Comparison of ENCODE assay signal across 12 mouse cellular contexts in genomic region chr13:60299076-60299475, GRCm38 (mm10).
DNase-seq lines count a peak whose midpoint lies in the region; ATAC-seq lines count a peak whose summit lies in the region.
"Had no signal": no experiment of that assay in that cellular context is flagged by ENCODE, and none has a peak within 500 bp of the region (broad histone marks: within the 10 kb centered on the region; RNA-seq: fewer than 3 reads in every experiment).

No protein-coding gene starts in this region.

- peak; percentile 75 for DNase-seq in adrenal gland, adult 2 months
- no peak for DNase-seq in adrenal gland, adult 18-20 months (ENCODE audit: low spot score in 2 of 2)
- peak; percentile 22 for DNase-seq in kidney, postnatal 14 days
- DNase-seq in kidney, postnatal 4 days: no peak
- DNase-seq in adrenal gland, postnatal 14 days: peak; percentile 69
- DNase-seq in yolk sac, embryonic 10.5 days (ENCODE audit: low spot score): no peak
- no peak for DNase-seq in hindbrain, embryonic 11.5 days (ENCODE audit: low spot score)
- DNase-seq: cerebellum, postnatal 14 days; liver, postnatal 0 days had no signal

- no peak overlapping the region for H3K4me2 ChIP-seq in limb, embryonic 13.5 days (replicated peaks)
- H3K4me2 ChIP-seq in hindbrain, embryonic 11.5 days (replicated peaks; ENCODE audit: low read depth, low read length): no peak overlapping the region

- no peak for ATAC-seq in limb, embryonic 13.5 days (ENCODE audit: low FRiP score, low read depth)
- ATAC-seq in hindbrain, embryonic 11.5 days (ENCODE audit: low FRiP score): no peak
- ATAC-seq: liver, postnatal 0 days had no signal

- H3K4me3 ChIP-seq in limb, embryonic 13.5 days: no peak overlapping the region
- no peak overlapping the region for H3K4me3 ChIP-seq in hindbrain, embryonic 11.5 days (ENCODE audit: low read depth, low read length)
- H3K4me3 ChIP-seq: erythroblast, embryonic 14.5 days had no signal

- 34% methylated on average over 5 of the region's 5 CpGs for WGBS in limb, embryonic 13.5 days
- 71% methylated on average over 5 of the region's 5 CpGs for WGBS in hindbrain, embryonic 11.5 days

- H3K9me3 ChIP-seq in limb, embryonic 13.5 days: no peaks in the 10 kb centered on the region
- no peaks in the 10 kb centered on the region for H3K9me3 ChIP-seq in hindbrain, embryonic 11.5 days (ENCODE audit: control insufficient read depth, low read length)

- no peak overlapping the region for H3K9ac ChIP-seq in limb, embryonic 13.5 days
- no peak overlapping the region for H3K9ac ChIP-seq in hindbrain, embryonic 11.5 days (ENCODE audit: low read depth, low read length)
- H3K9ac ChIP-seq: liver, postnatal 0 days had no signal

- H3K36me3 ChIP-seq in limb, embryonic 13.5 days: no peaks in the 10 kb centered on the region
- no peaks in the 10 kb centered on the region for H3K36me3 ChIP-seq in hindbrain, embryonic 11.5 days (ENCODE audit: control insufficient read depth, insufficient read depth, low read length)
- H3K36me3 ChIP-seq: G1E had no signal

- peak overlapping the region; percentile 71; the same call in 1 of the 2 replicates for H3K27ac ChIP-seq in limb, embryonic 13.5 days
- H3K27ac ChIP-seq in hindbrain, embryonic 11.5 days (ENCODE audit: low read depth, low read length): no peak overlapping the region

- peaks cover 60% of the 10 kb centered on the region for H3K4me1 ChIP-seq in limb, embryonic 13.5 days
- no peaks in the 10 kb centered on the region for H3K4me1 ChIP-seq in hindbrain, embryonic 11.5 days (replicated peaks; ENCODE audit: control insufficient read depth, insufficient read depth, low read length)

- no peaks in the 10 kb centered on the region for H3K27me3 ChIP-seq in limb, embryonic 13.5 days
- no peaks in the 10 kb centered on the region for H3K27me3 ChIP-seq in hindbrain, embryonic 11.5 days (ENCODE audit: control insufficient read depth, insufficient read depth, low read length)

Comparison
In these comparisons a context has a peak if more than half of its experiments do, and no peak if none do; other contexts are left out.
1. DNase-seq: peak in adrenal gland, adult 2 months (single experiment), kidney, postnatal 14 days (single experiment) and adrenal gland, postnatal 14 days (single experiment); none in adrenal gland, adult 18-20 months (0 of 2), kidney, postnatal 4 days (0 of 2), yolk sac, embryonic 10.5 days (single experiment) and hindbrain, embryonic 11.5 days (single experiment).